Mouse (Mus musculus) stomach, embryonic 14.5 days (tissue): ENCODE data around the gene Cd44. TPM values are rescaled to one million over a fixed set of nuclear protein-coding genes. Genes with fewer than 3 reads are reported as not detected.

Experiments
- ATAC-seq: fragments of 200-750 bp; cut with Nextera tagmentation; 2 replicates; pipeline ENCODE4 v1.8.0; 2017; ENCODE audit warnings: low read depth, moderate TSS enrichment; ENCODE audit not compliant: insufficient number of reproducible peaks, insufficient read depth, low FRiP score
- H3K27ac ChIP-seq: fragments of 300-500 bp; sonication (generic); 2 replicates; pipeline ENCODE4 v1.5.1; 2014; ENCODE audit warnings: mild to moderate bottlenecking, low read length, moderate library complexity, mixed read lengths
- H3K27me3 ChIP-seq: fragments of 300-500 bp; sonication (generic); 2 replicates; pipeline ENCODE4 v1.6.1; 2014; ENCODE audit warnings: low read length, control low read depth, mixed read lengths; ENCODE audit not compliant: control insufficient read depth, insufficient read depth
- H3K36me3 ChIP-seq: fragments of 300-500 bp; sonication (generic); 2 replicates; pipeline ENCODE4 v1.6.1; 2014; ENCODE audit warnings: mild to moderate bottlenecking, control low read depth, low read length, moderate library complexity, mixed read lengths; ENCODE audit not compliant: control insufficient read depth, insufficient read depth
- H3K4me1 ChIP-seq: fragments of 300-500 bp; sonication (generic); 2 replicates; pipeline ENCODE4 v1.6.1; 2014; ENCODE audit warnings: low read length, control low read depth, mixed read lengths; ENCODE audit not compliant: control insufficient read depth, insufficient read depth
- H3K4me2 ChIP-seq: fragments of 300-500 bp; sonication (generic); replicated peaks from 2 replicates; pipeline ENCODE4 v1.6.1; 2014; ENCODE audit warnings: low read depth, low read length, control low read depth
- H3K4me3 ChIP-seq: fragments of 300-500 bp; sonication (generic); 2 replicates; pipeline ENCODE4 v1.5.1; 2014; ENCODE audit warnings: low read depth, low read length, control low read depth
- H3K9ac ChIP-seq: fragments of 300-500 bp; sonication (generic); replicated peaks from 2 replicates; pipeline ENCODE4 v1.6.1; 2014; ENCODE audit warnings: low read depth, mild to moderate bottlenecking, control low read depth, low read length, moderate library complexity, mixed read lengths
- H3K9me3 ChIP-seq: fragments of 300-500 bp; sonication (generic); 2 replicates; pipeline ENCODE4 v1.6.1; 2016; ENCODE audit warnings: low read depth, low read length, control low read depth; ENCODE audit not compliant: control insufficient read depth
- WGBS: fragments of 180-500 bp; shearing (Covaris S2); extraction: QIAGEN DNeasy Blood & Tissue Kit; methylation state at CpG from one replicate; pipeline ENCODE4 v1.1.7; 2014; 5-methylcytosine and 5-hydroxymethylcytosine counted together
- polyA plus RNA-seq: library from polyadenylated mRNA; unstranded; fragments of >200 nt; fragmentation: Nextera tagmentation; extraction: Ambion mirVana; gene quantifications from 2 replicates; pipeline ENCODE4 v1.2.1, GENCODE M21; 2014

Gene Cd44
- polyA plus RNA-seq, 1 experiment from 2014 or later, result 11.3 TPM

DNA sequence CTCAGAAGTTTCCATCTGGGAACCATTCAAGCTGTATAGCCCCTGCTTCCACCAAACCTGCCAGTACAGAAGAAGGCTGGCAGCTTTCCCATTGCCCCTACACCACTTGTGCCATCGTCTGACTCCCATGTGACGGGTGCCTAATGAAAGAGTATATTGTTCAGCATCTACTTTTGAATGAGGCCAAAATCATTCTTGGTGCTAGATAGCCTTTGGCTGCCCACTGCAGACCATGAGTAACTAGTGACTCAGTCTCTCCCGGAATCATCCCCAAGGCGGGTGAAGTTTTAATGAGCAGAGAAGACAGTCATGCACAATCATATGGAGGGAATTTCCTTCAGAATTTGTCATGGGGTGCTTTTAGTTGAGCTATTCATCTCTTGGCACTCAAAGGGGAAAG lies 28.3 kb downstream of the Cd44 start:
- Histone ChIP-seq H3K27me3 (no peaks in the 10 kb centered on the region), H3K4me3 (no peak overlapping the region), H3K4me1 (no peaks in the 10 kb centered on the region), H3K9ac (no peak overlapping the region), H3K4me2 (no peak overlapping the region), H3K27ac (no peak overlapping the region), H3K9me3 (no peaks in the 10 kb centered on the region), H3K36me3 (no peaks in the 10 kb centered on the region)
- no peak for ATAC-seq
- 93% methylated on average over 4 of the region's 4 CpGs for WGBS

GRCm38 (mm10) chr2:102872436-102872835 lies 29.0 kb downstream of the Cd44 start:
- Histone ChIP-seq H3K4me2 (no peak overlapping the region), H3K27me3 (no peaks in the 10 kb centered on the region), H3K9ac (no peak overlapping the region), H3K4me3 (no peak overlapping the region), H3K4me1 (no peaks in the 10 kb centered on the region), H3K9me3 (no peaks in the 10 kb centered on the region), H3K27ac (no peak overlapping the region), H3K36me3 (no peaks in the 10 kb centered on the region)
- no peak for ATAC-seq
- 89% methylated on average over 2 of the region's 2 CpGs for WGBS

DNA sequence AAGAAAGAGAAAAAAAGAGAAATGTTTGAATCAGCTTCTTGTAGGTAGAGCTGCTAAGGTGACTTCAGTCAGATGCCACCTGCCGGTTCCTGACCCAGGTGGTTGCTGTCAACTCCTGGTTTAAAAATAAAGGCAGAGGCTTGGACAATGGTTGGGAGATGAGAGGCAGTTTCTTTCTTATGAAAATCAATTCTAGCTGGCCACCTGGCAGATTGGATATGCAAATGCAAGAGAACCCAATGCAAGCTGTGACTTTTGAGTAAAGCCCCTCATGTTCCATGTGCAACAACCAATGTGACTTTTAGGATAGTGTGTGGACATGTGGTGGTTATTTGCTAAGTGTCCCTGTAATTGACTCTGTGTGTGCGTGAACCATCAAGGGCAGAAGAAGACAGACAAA lies 33.0 kb downstream of the Cd44 start:
- no peaks in the 10 kb centered on the region for H3K4me1 ChIP-seq
- no peak overlapping the region for H3K27ac ChIP-seq
- H3K9me3 ChIP-seq, result no peaks in the 10 kb centered on the region
- H3K36me3 ChIP-seq, result no peaks in the 10 kb centered on the region
- no peak overlapping the region for H3K4me3 ChIP-seq
- no peaks in the 10 kb centered on the region for H3K27me3 ChIP-seq
- H3K4me2 ChIP-seq, result no peak overlapping the region
- H3K9ac ChIP-seq, result no peak overlapping the region
- ATAC-seq, result no peak
- 84% methylated on average over 2 of the region's 2 CpGs for WGBS

- H3K9ac ChIP-seq, result no peak overlapping the region
- no peaks in the 10 kb centered on the region for H3K36me3 ChIP-seq
- no peak for ATAC-seq
- no peaks in the 10 kb centered on the region for H3K27me3 ChIP-seq
- H3K4me2 ChIP-seq, result no peak overlapping the region
- H3K27ac ChIP-seq, result 0 out of 2 replicates have a peak overlapping the region, but pooled peaks have one; percentile 10
- no peaks in the 10 kb centered on the region for H3K9me3 ChIP-seq
- 55% methylated on average over 6 of the region's 6 CpGs for WGBS
- H3K4me1 ChIP-seq, result no peaks in the 10 kb centered on the region
- H3K4me3 ChIP-seq, result no peak overlapping the region
These were observed 33.9 kb downstream of the Cd44 start for GRCm38 (mm10) chr2:102867396-102868088.

GRCm38 (mm10) chr2:102866594-102866993 lies 34.9 kb downstream of the Cd44 start:
- peak; percentile 58; the same call in 1 of the 2 replicates for ATAC-seq
- no peaks in the 10 kb centered on the region for H3K36me3 ChIP-seq
- 15% methylated on average over 1 of the region's 1 CpGs for WGBS

DNA sequence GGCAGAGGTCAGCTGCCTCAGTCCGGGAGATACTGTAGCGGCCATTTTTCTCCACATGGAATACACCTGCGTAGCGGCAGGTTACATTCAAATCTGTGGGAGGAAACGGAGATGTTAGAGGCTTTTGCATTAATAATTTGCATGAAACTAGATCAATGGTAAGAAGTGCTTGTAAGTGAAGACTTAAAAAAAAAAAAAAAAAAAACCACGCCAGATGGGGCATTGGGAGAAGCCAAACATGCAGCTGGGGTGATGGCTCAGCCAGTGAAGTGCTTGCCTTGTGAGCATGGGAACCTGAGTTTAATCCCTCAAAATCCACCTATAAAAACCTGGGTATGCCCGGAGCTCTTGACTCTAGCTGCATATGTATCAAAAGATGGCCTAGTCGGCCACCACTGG lies 36.1 kb downstream of the Cd44 start:
- ATAC-seq, result no peak
- Histone ChIP-seq H3K4me1 (no peaks in the 10 kb centered on the region), H3K27me3 (no peaks in the 10 kb centered on the region)

More at GRCm38 (mm10) chr2:102866594-102866993, 34.9 kb downstream of the Cd44 start:
- H3K4me2 ChIP-seq, result no peak overlapping the region
- no peak overlapping the region for H3K4me3 ChIP-seq
- H3K4me1 ChIP-seq, result no peaks in the 10 kb centered on the region
- no peaks in the 10 kb centered on the region for H3K27me3 ChIP-seq
- no peak overlapping the region for H3K27ac ChIP-seq
- H3K9ac ChIP-seq, result no peak overlapping the region
- no peaks in the 10 kb centered on the region for H3K9me3 ChIP-seq

GRCm38 (mm10) chr2:102864695-102865353 lies 36.6 kb downstream of the Cd44 start:
- H3K4me2 ChIP-seq, result no peak overlapping the region
- H3K27ac ChIP-seq, result no peak overlapping the region
- H3K4me1 ChIP-seq, result no peaks in the 10 kb centered on the region
- H3K4me3 ChIP-seq, result no peak overlapping the region
- no peaks in the 10 kb centered on the region for H3K36me3 ChIP-seq
- ATAC-seq, result no peak
- 62% methylated on average over 6 of the region's 6 CpGs for WGBS
- H3K9me3 ChIP-seq, result no peaks in the 10 kb centered on the region
- H3K9ac ChIP-seq, result no peak overlapping the region
- H3K27me3 ChIP-seq, result no peaks in the 10 kb centered on the region

More for the DNA sequence above, 36.1 kb downstream of the Cd44 start:
- H3K9me3 ChIP-seq, result no peaks in the 10 kb centered on the region
- no peak overlapping the region for H3K9ac ChIP-seq
- 95% methylated on average over 8 of the region's 8 CpGs for WGBS
- H3K36me3 ChIP-seq, result no peaks in the 10 kb centered on the region
- no peak overlapping the region for H3K27ac ChIP-seq
- no peak overlapping the region for H3K4me3 ChIP-seq
- H3K4me2 ChIP-seq, result no peak overlapping the region

GRCm38 (mm10) chr2:102864036-102864435 lies 37.4 kb downstream of the Cd44 start:
- H3K36me3 ChIP-seq, result no peaks in the 10 kb centered on the region
- H3K4me3 ChIP-seq, result no peak overlapping the region
- WGBS, result 93% methylated on average over 4 of the region's 4 CpGs
- no peaks in the 10 kb centered on the region for H3K4me1 ChIP-seq
- H3K27me3 ChIP-seq, result no peaks in the 10 kb centered on the region
- H3K9ac ChIP-seq, result no peak overlapping the region
- no peaks in the 10 kb centered on the region for H3K9me3 ChIP-seq
- no peak overlapping the region for H3K4me2 ChIP-seq
- no peak overlapping the region for H3K27ac ChIP-seq
- ATAC-seq, result no peak
